ENCODE assay signal across 11 mouse cellular contexts in genomic region chr10:80135161-80135560, GRCm38 (mm10).
"Had no signal": no experiment of that assay in that cellular context is flagged by ENCODE, and none has a peak within 500 bp of the region (broad histone marks: within the 10 kb centered on the region; RNA-seq: fewer than 3 reads in every experiment).

No protein-coding gene starts in this region.

- H3K27ac ChIP-seq: kidney, postnatal 0 days; limb, embryonic 10.5 days; limb, embryonic 13.5 days; liver, embryonic 12.5 days; liver, embryonic 15.5 days; lung, embryonic 15.5 days; macrophage; midbrain, embryonic 13.5 days had no signal

- H3K4me3 ChIP-seq: limb, embryonic 10.5 days; limb, embryonic 13.5 days; liver, embryonic 12.5 days; liver, embryonic 15.5 days; lung, embryonic 15.5 days; midbrain, embryonic 13.5 days had no signal

- DNase-seq: kidney, adult 2 months; liver; thymus, postnatal 25 days had no signal
